Mouse (Mus musculus) kidney, adult 2 months (tissue): ENCODE measurements around the gene Epor. TPM values are rescaled to one million over a fixed set of nuclear protein-coding genes. Genes with fewer than 3 reads are reported as not detected.

Experiments
- DNase-seq: peaks from one replicate; pipeline ENCODE4 v3.0.0; 2021
- H3K27ac ChIP-seq: fragments of 200-500 bp; 2 replicates; pipeline ENCODE4 v1.5.1; 2012; ENCODE audit warnings: low read depth, low read length, control low read depth, inconsistent platforms; ENCODE audit not compliant: insufficient read depth
- H3K27me3 ChIP-seq: fragments of 200-500 bp; replicated peaks from 2 replicates; pipeline ENCODE4 v1.6.1; 2012; ENCODE audit warnings: mild to moderate bottlenecking, moderate library complexity, low read length, inconsistent platforms; ENCODE audit not compliant: control insufficient read depth, insufficient read depth
- H3K36me3 ChIP-seq: fragments of 200-500 bp; 2 replicates; pipeline ENCODE4 v1.6.1; 2012; ENCODE audit warnings: mild to moderate bottlenecking, moderate library complexity, low read length, inconsistent platforms; ENCODE audit not compliant: control insufficient read depth, insufficient read depth
- H3K4me1 ChIP-seq: fragments of 200-500 bp; 2 replicates; pipeline ENCODE4 v1.6.1; 2011; ENCODE audit warnings: low read length; ENCODE audit not compliant: control insufficient read depth, insufficient read depth
- H3K4me3 ChIP-seq: fragments of 200-500 bp; 2 replicates; pipeline ENCODE4 v1.5.1; 2011; ENCODE audit warnings: mild to moderate bottlenecking, low read depth, low read length, control low read depth; ENCODE audit not compliant: insufficient read depth
- CTCF ChIP-seq: fragments of 200-500 bp; conservative IDR thresholded peaks from 2 replicates; pipeline ENCODE4 v1.5.1; 2011; ENCODE audit warnings: low read depth, mild to moderate bottlenecking, control low read depth, low read length, moderate library complexity, mixed read lengths; ENCODE audit not compliant: insufficient read depth, insufficient read length
- POLR2A ChIP-seq: fragments of 200-500 bp; IDR thresholded peaks from one replicate; pipeline ENCODE4 v1.6.1; 2011; ENCODE audit warnings: low read depth, low read length, control low read depth
- WGBS: fragments of 180-500 bp; shearing (Covaris S2); methylation state at CpG from one replicate; pipeline ENCODE4 v1.1.7; 2018; 5-methylcytosine and 5-hydroxymethylcytosine counted together
- polyA plus RNA-seq: library from polyadenylated mRNA; depleted of rRNA; stranded (reverse); fragments of >200 nt; gene quantifications from 2 replicates; pipeline ENCODE4 v1.2.3, GENCODE M21; 2012

Gene Epor
- polyA plus RNA-seq, 1 experiment: 14.0 TPM

DNA sequence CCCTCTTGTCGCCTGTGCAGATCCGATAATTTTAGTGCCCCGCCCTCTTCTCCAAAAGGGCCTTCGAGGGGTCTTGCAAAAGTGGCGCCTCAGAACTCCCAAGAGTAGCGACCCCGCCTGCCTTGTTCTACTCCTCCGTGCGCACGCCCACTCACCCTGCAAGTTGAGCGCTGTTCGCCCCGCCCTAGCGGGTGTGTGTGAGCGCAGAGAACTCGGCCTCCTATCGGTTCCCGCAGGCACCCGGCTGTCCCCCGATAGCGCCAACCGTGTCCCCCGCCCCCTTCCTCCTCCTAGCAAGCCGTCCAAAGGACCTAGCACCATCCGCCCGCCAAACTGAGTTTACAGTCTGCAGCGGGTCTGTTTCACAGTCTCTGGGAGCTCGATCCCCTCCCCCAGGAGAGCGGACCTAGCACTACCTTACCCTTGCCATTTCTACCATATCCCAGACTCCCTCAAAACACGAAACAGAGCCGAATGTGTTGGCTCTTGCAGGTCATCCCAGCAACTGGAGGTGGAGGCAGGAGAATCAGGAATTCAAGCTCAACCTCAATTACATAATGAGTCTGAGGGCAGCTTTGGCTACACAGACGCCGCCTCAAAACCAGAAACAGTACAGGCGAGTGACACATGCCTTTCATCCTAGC, 768 bp downstream of the Epor start:
- H3K4me3 ChIP-seq: peak overlapping the region; percentile 42
- H3K4me1 ChIP-seq: peaks cover 4% of the 10 kb centered on the region
- DNase-seq: peak; percentile 68
- 6% methylated on average over 34 of the region's 34 CpGs for WGBS
- H3K36me3 ChIP-seq: no peaks in the 10 kb centered on the region
- no peaks in the 10 kb centered on the region for H3K27me3 ChIP-seq
- 0 out of 2 replicates have a peak, but pooled peaks have one; percentile 11 for TF ChIP-seq CTCF
- TF ChIP-seq POLR2A: no peak
- H3K27ac ChIP-seq: peak overlapping the region; percentile 2; the same call in 1 of the 2 replicates

DNA sequence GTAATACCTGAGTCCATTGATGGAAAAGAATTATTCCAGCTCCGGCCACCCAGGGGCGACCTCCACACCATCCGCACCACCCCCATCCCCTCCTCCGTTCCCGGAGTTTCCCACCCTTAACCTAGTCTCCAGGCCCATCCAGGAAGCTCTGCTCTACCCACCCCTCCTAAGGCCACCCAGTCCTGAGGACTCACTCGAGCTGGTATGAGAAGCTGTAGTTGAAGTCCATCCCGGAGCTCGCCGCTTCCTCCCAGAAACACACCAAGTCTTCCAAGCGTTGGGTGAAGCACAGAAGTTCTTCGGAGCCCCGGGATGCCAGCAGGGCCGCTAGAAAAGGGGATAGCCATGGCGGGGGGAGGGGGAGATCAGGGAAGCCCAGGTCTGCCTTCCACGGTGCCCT, 1.3 kb downstream of the Epor start:
- H3K36me3 ChIP-seq: no peaks in the 10 kb centered on the region
- peak overlapping the region; percentile 42 for H3K4me3 ChIP-seq
- H3K27me3 ChIP-seq: no peaks in the 10 kb centered on the region
- H3K4me1 ChIP-seq: peaks cover 4% of the 10 kb centered on the region
- TF ChIP-seq CTCF (no peak), POLR2A (no peak)
- peak overlapping the region; percentile 13; the same call in 1 of the 2 replicates for H3K27ac ChIP-seq
- DNase-seq: no peak
- WGBS: under 1% methylated on average over 15 of the region's 15 CpGs

DNA sequence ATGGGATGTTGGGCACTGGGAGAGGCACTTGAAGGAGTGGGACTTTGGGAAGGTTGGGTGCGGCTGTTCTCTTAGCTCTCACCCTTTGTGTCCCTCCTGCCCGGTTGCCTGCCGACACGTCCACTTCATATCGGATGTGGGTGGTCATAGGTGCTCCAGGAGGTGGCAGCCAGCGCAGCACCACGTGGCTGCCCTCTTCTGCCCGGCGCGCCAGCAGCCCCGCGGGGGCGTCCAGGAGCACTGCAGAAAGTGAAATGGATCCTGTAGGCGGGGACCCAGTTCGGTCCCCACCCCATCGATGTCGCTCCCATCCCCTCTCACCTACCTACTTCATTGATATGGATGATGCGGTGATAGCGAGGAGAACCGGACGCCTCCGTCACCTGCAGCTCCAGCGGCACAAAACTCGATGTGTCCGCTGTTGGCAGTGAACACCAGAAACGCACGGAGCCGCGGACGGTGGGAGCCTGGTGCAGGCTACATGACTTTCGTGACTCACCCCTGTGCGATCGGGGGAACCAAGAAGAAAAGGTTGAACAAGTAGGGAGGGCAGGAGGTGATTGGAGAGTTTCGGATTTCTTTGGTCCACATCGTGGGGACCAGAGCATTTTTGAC, 1.8 kb downstream of the Epor start:
- 4% methylated on average over 35 of the region's 35 CpGs for WGBS
- H3K27ac ChIP-seq: no peak overlapping the region
- no peak for TF ChIP-seq POLR2A
- TF ChIP-seq CTCF: no peak
- peak overlapping the region; percentile 42; the same call in 1 of the 2 replicates for H3K4me3 ChIP-seq
- DNase-seq: no peak
- H3K36me3 ChIP-seq: no peaks in the 10 kb centered on the region
- no peaks in the 10 kb centered on the region for H3K27me3 ChIP-seq
- peaks cover 4% of the 10 kb centered on the region for H3K4me1 ChIP-seq

DNA sequence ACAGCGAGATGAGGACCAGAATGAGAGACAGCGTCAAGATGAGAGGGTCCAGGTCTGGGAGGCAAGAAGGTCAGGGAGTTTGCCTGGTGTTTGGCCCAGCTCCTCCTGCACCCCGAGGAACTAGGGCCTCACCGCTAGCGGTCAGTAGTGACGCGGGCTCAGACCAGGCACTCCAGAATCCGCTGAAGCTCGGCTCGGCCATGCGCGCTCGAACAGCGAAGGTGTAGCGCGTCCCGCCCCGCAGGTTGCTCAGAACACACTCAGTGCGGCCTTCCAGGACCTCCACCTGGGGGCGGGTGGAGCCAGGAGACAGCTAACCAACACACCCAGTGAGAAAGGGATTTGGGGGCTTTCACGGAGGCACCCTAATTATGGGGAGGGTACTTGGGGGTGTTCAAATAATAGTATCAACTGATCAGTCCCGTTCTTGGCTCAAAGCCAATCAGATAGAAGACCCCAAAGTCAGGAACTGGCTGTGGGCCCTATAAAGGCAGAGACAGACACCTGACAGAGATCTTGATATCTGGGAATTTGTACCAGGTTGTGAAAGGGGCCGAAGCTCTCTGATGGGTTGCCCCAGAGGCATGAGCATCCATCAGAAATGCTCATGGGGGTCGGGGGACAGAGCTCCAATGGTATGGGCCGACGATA, 2.6 kb downstream of the Epor start:
- Histone ChIP-seq H3K4me3 (no peak overlapping the region), H3K27ac (peak overlapping the region; percentile 95), H3K4me1 (peaks cover 7% of the 10 kb centered on the region), H3K27me3 (no peaks in the 10 kb centered on the region), H3K36me3 (no peaks in the 10 kb centered on the region)
- 20% methylated on average over 26 of the region's 26 CpGs for WGBS
- DNase-seq: peak; percentile 60
- no peak for TF ChIP-seq CTCF
- no peak for TF ChIP-seq POLR2A

DNA sequence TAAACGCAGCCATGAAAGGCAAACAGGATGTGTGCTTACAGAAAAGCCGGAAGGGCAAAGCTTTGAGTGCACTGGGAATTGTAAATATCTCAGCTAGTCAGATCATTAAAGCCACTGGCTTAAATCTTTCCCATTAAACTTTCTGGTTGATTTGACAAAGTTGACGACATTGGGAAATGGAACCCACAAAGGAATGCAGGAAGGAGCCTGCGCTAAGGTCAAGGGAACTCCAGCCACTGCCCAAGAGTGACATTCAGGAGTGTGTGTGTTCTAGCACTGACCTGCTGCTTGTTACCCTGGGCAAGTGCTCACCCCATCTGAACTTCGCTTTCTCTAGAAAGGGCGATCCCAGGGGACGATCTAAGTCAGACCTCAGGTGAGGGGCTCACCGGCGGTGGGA, 3.2 kb downstream of the Epor start:
- no peaks in the 10 kb centered on the region for H3K27me3 ChIP-seq
- 32% methylated on average over 9 of the region's 9 CpGs for WGBS
- H3K4me3 ChIP-seq: no peak overlapping the region
- H3K36me3 ChIP-seq: no peaks in the 10 kb centered on the region
- TF ChIP-seq POLR2A (no peak), CTCF (no peak)
- peak; percentile 70 for DNase-seq
- H3K4me1 ChIP-seq: peaks cover 7% of the 10 kb centered on the region
- H3K27ac ChIP-seq: peak overlapping the region; percentile 95

DNA sequence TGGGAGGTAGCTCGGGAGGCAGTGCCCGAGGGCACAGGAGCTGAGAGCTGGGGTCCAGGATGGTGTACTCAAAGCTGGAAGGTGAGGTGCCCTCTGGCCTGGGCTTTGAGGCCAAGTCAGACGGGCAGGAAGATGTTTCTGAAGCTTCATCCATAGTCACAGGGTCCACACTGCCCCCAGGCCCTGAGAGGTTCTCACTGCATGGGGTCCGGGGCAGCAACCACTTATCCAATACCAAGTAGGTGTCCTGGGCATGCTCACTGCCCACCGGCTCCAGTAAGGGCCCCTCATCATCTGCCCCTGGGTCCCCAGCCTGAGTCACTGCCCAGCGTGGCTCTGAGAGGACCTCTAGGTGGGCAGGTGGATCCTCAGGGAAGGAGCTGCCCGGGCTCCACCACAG, 4.1 kb downstream of the Epor start:
- no peaks in the 10 kb centered on the region for H3K27me3 ChIP-seq
- H3K4me3 ChIP-seq: no peak overlapping the region
- H3K4me1 ChIP-seq: peaks cover 7% of the 10 kb centered on the region
- 88% methylated on average over 7 of the region's 7 CpGs for whole genome bisulfite sequencing
- no peak for DNase-seq
- H3K27ac ChIP-seq: peak overlapping the region; percentile 75; the same call in 1 of the 2 replicates
- H3K36me3 ChIP-seq: no peaks in the 10 kb centered on the region
- TF ChIP-seq POLR2A (no peak), CTCF (no peak)

DNA sequence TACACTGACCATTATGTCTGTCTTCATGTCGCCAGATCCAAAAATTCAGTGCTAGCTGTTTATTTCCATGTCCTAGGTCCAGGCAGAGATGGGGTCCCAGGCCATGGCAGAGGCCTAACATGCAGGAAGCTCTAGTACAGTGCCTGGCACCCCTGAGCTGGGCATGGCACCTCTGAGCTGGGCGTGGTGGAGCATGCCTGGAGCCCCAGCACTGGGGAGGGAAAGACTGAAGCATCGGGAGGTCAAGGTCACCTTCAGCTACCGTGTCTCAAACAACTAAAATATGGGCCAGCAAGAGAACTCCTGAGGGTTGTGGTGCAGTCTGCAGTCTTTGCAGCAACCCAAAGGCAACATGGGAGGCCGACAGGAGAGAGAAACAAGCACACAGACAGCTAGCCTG, 4.9 kb downstream of the Epor start:
- DNase-seq: no peak
- 71% methylated on average over 5 of the region's 5 CpGs for WGBS
- no peak overlapping the region for H3K4me3 ChIP-seq
- H3K27ac ChIP-seq: no peak overlapping the region
- no peaks in the 10 kb centered on the region for H3K27me3 ChIP-seq
- peaks cover 7% of the 10 kb centered on the region for H3K4me1 ChIP-seq
- no peaks in the 10 kb centered on the region for H3K36me3 ChIP-seq
- TF ChIP-seq CTCF: no peak
- no peak for TF ChIP-seq POLR2A
